Mouse (Mus musculus) embryonic facial prominence, embryonic 10.5 days (tissue): ENCODE results near the gene Sf3b3. TPM values are rescaled to one million over a fixed set of nuclear protein-coding genes. Genes with fewer than 3 reads are reported as not detected.

Experiments
- DNase-seq: peaks from one replicate; pipeline ENCODE4 v3.0.0-alpha.2; 2017; ENCODE audit warnings: low spot score
- H3K27ac ChIP-seq: fragments of 300-500 bp; sonication (generic); replicated peaks from 2 replicates; pipeline ENCODE4 v1.5.1; 2016; ENCODE audit warnings: mild to moderate bottlenecking
- H3K27me3 ChIP-seq: fragments of 300-500 bp; sonication (generic); replicated peaks from 2 replicates; pipeline ENCODE4 v1.6.1; 2016; ENCODE audit warnings: low read depth, mild to moderate bottlenecking; ENCODE audit not compliant: poor library complexity, severe bottlenecking
- H3K36me3 ChIP-seq: fragments of 300-500 bp; sonication (generic); replicated peaks from 2 replicates; pipeline ENCODE4 v1.6.1; 2016; ENCODE audit warnings: mild to moderate bottlenecking, moderate library complexity
- H3K4me1 ChIP-seq: fragments of 300-500 bp; sonication (generic); 2 replicates; pipeline ENCODE4 v1.6.1; 2016
- H3K4me3 ChIP-seq: fragments of 300-500 bp; sonication (generic); 2 replicates; pipeline ENCODE4 v1.5.1; 2016; ENCODE audit warnings: mild to moderate bottlenecking, moderate library complexity
- H3K9me3 ChIP-seq: fragments of 300-500 bp; sonication (generic); 2 replicates; pipeline ENCODE4 v1.6.1; 2016; ENCODE audit warnings: mild to moderate bottlenecking
- WGBS: fragments of 180-500 bp; shearing (Covaris S2); methylation state at CpG from one replicate; pipeline ENCODE4 v1.1.7; 2016; 5-methylcytosine and 5-hydroxymethylcytosine counted together
- polyA plus RNA-seq: library from polyadenylated mRNA; unstranded; fragments of >200 nt; fragmentation: Nextera tagmentation; extraction: Ambion mirVana; gene quantifications from 2 replicates; pipeline ENCODE4 v1.2.1, GENCODE M21; 2016

Gene Sf3b3
- 230 and 242 TPM in 2 replicates for polyA plus RNA-seq

- DNase-seq = peak; percentile 87
- Histone ChIP-seq H3K9me3 (no peaks in the 10 kb centered on the region), H3K27me3 (no peaks in the 10 kb centered on the region), H3K27ac (peak within 1 kb of the TSS; percentile 99), H3K4me3 (peak within 1 kb of the TSS; percentile 96), H3K4me1 (peaks cover 24% of the 10 kb centered on the region), H3K36me3 (peaks cover 54% of the 10 kb centered on the region)
- under 1% methylated on average over 53 of the region's 53 CpGs for WGBS
These were observed at the start of gene Sf3b3, which contains the start of gene Cog4 for GRCm38 (mm10) chr8:110846405-110847170. Sf3b3 (minus strand) TSS chr8:110846787. Cog4 (plus strand) TSS chr8:110846600.

- no peaks in the 10 kb centered on the region for H3K4me1 ChIP-seq
- WGBS = 95% methylated on average over 13 of the region's 13 CpGs
- DNase-seq = no peak
- H3K36me3 ChIP-seq = peaks cover 64% of the 10 kb centered on the region
- H3K27me3 ChIP-seq = no peaks in the 10 kb centered on the region
- no peak overlapping the region for H3K27ac ChIP-seq
- no peak overlapping the region for H3K4me3 ChIP-seq
- H3K9me3 ChIP-seq = no peaks in the 10 kb centered on the region
These were observed 49.2 kb upstream of the Sf3b3 start for GRCm38 (mm10) chr8:110895812-110896211.

- no peak for DNase-seq
- Histone ChIP-seq H3K4me3 (no peak overlapping the region), H3K4me1 (peaks cover under 1% of the 10 kb centered on the region; the same call in 1 of the 2 replicates), H3K9me3 (no peaks in the 10 kb centered on the region), H3K36me3 (peaks cover 69% of the 10 kb centered on the region), H3K27me3 (no peaks in the 10 kb centered on the region), H3K27ac (no peak overlapping the region)
- 82% methylated on average over 9 of the region's 9 CpGs for WGBS
These were observed 48.7 kb upstream of the Sf3b3 start for GRCm38 (mm10) chr8:110895254-110895653.

- peaks cover 73% of the 10 kb centered on the region for H3K36me3 ChIP-seq
- no peak overlapping the region for H3K27ac ChIP-seq
- peaks cover 5% of the 10 kb centered on the region; the same call in 1 of the 2 replicates for H3K4me1 ChIP-seq
- no peak overlapping the region for H3K4me3 ChIP-seq
- no peaks in the 10 kb centered on the region for H3K9me3 ChIP-seq
- no peak for DNase-seq
- no peaks in the 10 kb centered on the region for H3K27me3 ChIP-seq
- 87% methylated on average over 10 of the region's 10 CpGs for WGBS
These were observed 48.3 kb upstream of the Sf3b3 start for GRCm38 (mm10) chr8:110894851-110895250.

GRCm38 (mm10) chr8:110892913-110893312, 46.3 kb upstream of the Sf3b3 start:
- H3K9me3 ChIP-seq = no peaks in the 10 kb centered on the region
- no peaks in the 10 kb centered on the region for H3K27me3 ChIP-seq
- no peak overlapping the region for H3K4me3 ChIP-seq
- peaks cover 74% of the 10 kb centered on the region for H3K36me3 ChIP-seq
- no peak overlapping the region for H3K27ac ChIP-seq
- peaks cover 6% of the 10 kb centered on the region; the same call in 1 of the 2 replicates for H3K4me1 ChIP-seq
- no peak for DNase-seq
- WGBS = 91% methylated on average over 2 of the region's 2 CpGs

GRCm38 (mm10) chr8:110892040-110892439, 45.5 kb upstream of the Sf3b3 start:
- no peak overlapping the region for H3K4me3 ChIP-seq
- WGBS = 87% methylated on average over 7 of the region's 7 CpGs
- no peak for DNase-seq
- H3K9me3 ChIP-seq = no peaks in the 10 kb centered on the region
- H3K27ac ChIP-seq = no peak overlapping the region
- H3K36me3 ChIP-seq = peaks cover 77% of the 10 kb centered on the region
- peaks cover 6% of the 10 kb centered on the region; the same call in 1 of the 2 replicates for H3K4me1 ChIP-seq
- H3K27me3 ChIP-seq = no peaks in the 10 kb centered on the region

GRCm38 (mm10) chr8:110889904-110890470, 43.4 kb upstream of the Sf3b3 start:
- 80% methylated on average over 12 of the region's 12 CpGs for WGBS
- H3K9me3 ChIP-seq = no peaks in the 10 kb centered on the region
- peak; percentile 17 for DNase-seq
- H3K4me3 ChIP-seq = no peak overlapping the region
- H3K27ac ChIP-seq = no peak overlapping the region; the same call in 1 of the 2 replicates
- H3K36me3 ChIP-seq = peaks cover 95% of the 10 kb centered on the region
- no peaks in the 10 kb centered on the region for H3K27me3 ChIP-seq
- H3K4me1 ChIP-seq = peaks cover 6% of the 10 kb centered on the region; the same call in 1 of the 2 replicates

- H3K4me1 ChIP-seq = peaks cover 6% of the 10 kb centered on the region; the same call in 1 of the 2 replicates
- peaks cover 95% of the 10 kb centered on the region for H3K36me3 ChIP-seq
- 93% methylated on average over 16 of the region's 16 CpGs for WGBS
- H3K9me3 ChIP-seq = no peaks in the 10 kb centered on the region
- no peak overlapping the region for H3K4me3 ChIP-seq
- H3K27ac ChIP-seq = no peak overlapping the region
- no peaks in the 10 kb centered on the region for H3K27me3 ChIP-seq
- no peak for DNase-seq
These were observed 42.3 kb upstream of the Sf3b3 start for GRCm38 (mm10) chr8:110888860-110889259.

GRCm38 (mm10) chr8:110888441-110888840, 41.9 kb upstream of the Sf3b3 start:
- no peak overlapping the region for H3K27ac ChIP-seq
- no peaks in the 10 kb centered on the region for H3K27me3 ChIP-seq
- no peaks in the 10 kb centered on the region for H3K9me3 ChIP-seq
- no peak for DNase-seq
- H3K4me1 ChIP-seq = peaks cover 6% of the 10 kb centered on the region; the same call in 1 of the 2 replicates
- no peak overlapping the region for H3K4me3 ChIP-seq
- H3K36me3 ChIP-seq = peaks cover 95% of the 10 kb centered on the region
- WGBS = 94% methylated on average over 8 of the region's 8 CpGs

- DNase-seq = no peak
- WGBS = 90% methylated on average over 10 of the region's 10 CpGs
- Histone ChIP-seq H3K27ac (no peak overlapping the region), H3K9me3 (no peaks in the 10 kb centered on the region), H3K4me3 (no peak overlapping the region), H3K4me1 (peaks cover 6% of the 10 kb centered on the region; the same call in 1 of the 2 replicates), H3K27me3 (no peaks in the 10 kb centered on the region), H3K36me3 (peaks cover 95% of the 10 kb centered on the region)
These were observed 41.0 kb upstream of the Sf3b3 start for GRCm38 (mm10) chr8:110887551-110887950.

GRCm38 (mm10) chr8:110886634-110887033, 40.0 kb upstream of the Sf3b3 start:
- H3K9me3 ChIP-seq = no peaks in the 10 kb centered on the region
- no peak overlapping the region for H3K27ac ChIP-seq
- H3K4me1 ChIP-seq = peaks cover 6% of the 10 kb centered on the region; the same call in 1 of the 2 replicates
- peaks cover 97% of the 10 kb centered on the region for H3K36me3 ChIP-seq
- no peak overlapping the region for H3K4me3 ChIP-seq
- no peaks in the 10 kb centered on the region for H3K27me3 ChIP-seq
- no peak for DNase-seq
- WGBS = 90% methylated on average over 3 of the region's 3 CpGs

- Histone ChIP-seq H3K4me1 (no peaks in the 10 kb centered on the region), H3K27me3 (no peaks in the 10 kb centered on the region), H3K9me3 (no peaks in the 10 kb centered on the region), H3K4me3 (no peak overlapping the region), H3K27ac (no peak overlapping the region), H3K36me3 (peaks cover 100% of the 10 kb centered on the region)
- DNase-seq = no peak
- 95% methylated on average over 18 of the region's 18 CpGs for WGBS
These were observed 37.2 kb upstream of the Sf3b3 start for GRCm38 (mm10) chr8:110883824-110884223.
